Mouse (Mus musculus): ENCODE results near the gene Glb1l.
"Not testable (repeated sequence)": the region's sequence is repeated elsewhere in the genome, so short reads cannot be mapped to it uniquely, and the experiment has no call there.

The Glb1l gene

DNA sequence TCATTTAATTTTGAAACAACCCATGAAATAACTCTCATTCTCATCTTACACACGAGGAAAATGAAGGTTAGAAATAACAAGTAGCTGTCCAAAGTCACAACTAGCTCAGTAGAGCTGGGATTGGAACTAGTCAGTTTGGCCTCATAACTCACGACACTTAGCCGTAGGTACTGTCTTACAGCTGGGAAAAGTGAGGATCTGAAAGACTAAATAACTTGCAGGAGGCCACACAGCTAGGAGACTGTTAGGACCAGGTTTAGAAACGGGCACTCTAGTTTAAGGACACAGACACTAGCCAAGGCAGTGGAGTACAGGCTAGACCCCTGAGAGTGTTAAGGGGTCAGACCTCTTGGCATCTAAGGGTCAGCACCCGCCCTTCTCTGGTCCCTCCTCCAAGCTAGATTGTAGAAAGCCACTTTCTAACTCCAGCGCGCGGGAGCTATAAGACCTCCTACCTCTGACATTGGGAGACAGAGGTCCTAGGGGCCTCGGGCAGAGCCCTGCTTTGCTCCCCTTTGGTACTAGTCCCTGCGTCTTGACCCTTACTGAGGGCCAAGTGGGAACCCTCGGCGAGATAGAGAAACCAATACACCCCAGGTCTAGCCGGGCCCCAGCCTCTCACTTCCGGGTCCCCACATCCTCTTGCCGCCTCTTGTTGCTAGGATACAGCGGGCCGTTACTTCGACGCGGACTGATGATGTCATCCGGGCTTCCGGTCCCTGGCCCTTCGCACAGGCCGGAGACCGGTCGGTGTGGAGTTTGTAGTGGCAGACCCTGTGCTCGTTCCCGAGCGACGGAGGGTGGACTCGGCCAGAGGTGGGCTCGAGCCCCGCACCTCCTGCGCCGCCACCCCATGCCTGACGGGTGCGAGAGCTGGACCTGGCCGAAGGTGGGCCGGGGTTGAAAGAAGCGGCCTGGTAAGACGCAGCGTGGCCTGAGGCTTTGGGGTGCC, at the start of gene Glb1l, which contains the start of gene Stk16:
TSS of gene Glb1l (minus strand) at position 678 of the 952 bp plus-strand sequence.
TSS of gene Stk16 (plus strand) at position 703 of the 952 bp plus-strand sequence.
- peak; percentile 95 for DNase-seq (ENCODE audit: low spot score)

DNA sequence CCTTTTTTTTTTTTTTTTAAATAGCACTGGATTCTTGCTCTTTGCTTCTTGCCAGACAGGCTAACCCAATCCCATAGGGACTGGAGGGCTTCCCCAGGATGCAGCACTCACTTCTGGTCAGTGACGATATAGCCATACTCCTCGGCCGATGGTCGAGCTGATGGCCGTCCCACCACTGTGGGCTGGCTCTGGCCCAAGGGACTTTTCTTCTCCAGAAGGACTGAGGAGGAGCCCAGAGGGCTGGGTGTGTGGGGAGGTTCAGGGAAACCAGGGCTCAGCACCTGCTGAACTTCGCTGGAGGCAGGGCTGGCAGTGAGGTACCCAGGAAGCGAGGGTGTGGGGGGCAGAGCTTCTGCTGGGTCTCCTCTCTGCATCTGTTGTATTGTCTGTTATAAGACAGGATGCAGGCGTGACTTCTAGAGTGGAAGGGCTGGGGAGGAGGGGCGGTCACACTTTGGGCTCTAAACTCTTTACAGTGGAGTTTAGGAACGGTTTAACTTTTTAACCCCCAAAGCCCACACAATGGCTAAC, 45.0 kb upstream of the Glb1l start:
- no peak for DNase-seq (ENCODE audit: low spot score)

DNA sequence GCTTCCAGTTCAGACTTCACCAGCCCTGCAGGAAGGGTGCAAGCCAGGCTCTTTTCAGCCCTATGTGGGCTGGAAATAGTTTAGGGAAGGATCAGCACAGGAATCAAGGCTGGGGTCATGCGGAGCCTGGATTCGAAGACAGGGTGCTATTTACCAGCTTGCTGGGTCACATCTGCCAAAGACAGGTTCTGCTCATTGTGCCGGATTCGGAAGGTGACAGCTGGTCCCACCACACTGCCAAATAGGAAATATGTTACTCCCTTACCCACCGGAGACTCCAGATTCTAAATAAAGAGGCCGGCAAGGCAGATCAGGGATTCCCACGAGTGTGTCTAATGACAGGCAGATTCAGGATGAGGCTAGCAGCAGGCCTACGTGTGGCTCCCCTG, 44.0 kb upstream of the Glb1l start:
- DNase-seq (ENCODE audit: low spot score): no peak

DNA sequence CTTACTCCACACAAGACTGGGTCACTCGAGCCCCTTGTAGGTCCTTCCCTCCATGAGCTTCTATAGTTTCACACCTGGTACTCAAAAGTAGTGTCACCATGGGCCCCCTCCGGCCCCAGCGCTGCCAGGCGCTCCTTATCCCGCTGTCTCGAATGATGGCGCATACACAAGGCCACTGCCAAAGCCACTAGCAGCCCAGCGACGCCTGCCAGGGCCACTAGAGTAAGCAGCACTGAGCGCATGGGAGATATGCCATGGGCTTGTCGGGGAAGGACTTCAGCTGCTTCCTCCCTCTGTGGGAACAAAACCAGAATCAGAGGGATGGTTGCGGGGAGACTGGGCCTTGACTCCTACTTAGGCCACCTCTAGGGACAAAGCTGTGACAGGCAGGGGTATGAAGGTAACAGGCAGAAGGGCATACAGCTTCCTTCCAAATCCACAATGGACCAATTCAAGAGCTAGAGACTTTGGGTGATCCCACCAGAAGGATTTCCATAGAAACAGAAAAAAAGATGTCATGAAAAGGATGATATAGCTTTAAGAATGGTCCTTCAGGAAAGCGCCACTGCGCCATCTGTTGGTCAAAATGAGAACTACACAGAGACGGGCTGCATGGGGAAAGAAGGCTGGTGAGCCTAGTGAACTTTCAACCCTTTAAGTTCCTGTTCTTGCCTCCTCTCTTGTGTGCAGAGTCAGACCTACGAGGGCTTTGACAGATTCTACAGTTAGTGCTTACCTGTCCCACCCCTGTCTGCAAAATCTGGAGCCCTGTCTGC, 43.4 kb upstream of the Glb1l start:
- DNase-seq (ENCODE audit: low spot score): peak; percentile 84

DNA sequence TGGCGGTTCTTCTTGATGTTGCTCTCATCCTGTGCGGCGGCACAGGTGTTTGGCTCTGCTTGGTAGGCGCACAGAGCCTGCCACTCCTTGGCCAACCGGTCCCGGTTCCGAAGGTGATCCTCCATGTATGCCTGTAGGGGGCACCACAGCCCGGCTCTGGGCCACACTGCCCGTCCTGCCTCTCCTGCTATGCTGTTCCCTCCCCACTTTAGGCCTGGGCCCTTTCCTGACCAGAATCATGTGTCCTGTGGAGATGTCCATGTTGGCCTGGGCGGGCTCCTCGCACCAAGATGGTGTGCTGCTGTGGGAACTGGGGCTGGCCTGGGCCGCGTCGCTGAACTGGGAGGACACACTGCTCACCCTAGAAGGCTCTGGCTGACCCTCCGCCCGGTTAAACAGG, 42.4 kb upstream of the Glb1l start:
- DNase-seq (ENCODE audit: low spot score): no peak

DNA sequence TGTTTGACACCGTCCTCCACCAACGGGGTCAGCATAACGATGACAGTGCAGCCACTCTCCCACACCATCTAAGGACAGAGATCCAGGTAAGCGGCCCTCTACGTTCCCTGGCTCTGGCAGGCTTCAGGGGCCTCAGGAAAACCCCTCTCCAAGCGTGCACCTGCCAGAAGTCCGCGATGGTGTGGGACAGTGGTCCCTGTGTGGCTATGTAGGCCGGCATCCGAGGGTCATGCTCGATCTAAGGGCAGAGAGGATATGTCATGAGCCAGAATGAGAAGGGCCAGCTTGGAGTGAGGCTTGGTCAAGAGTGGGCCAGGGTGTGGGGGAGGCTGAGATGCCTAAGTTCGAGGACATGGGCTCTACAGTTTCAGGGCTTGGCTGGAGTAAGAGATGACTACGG, 41.7 kb upstream of the Glb1l start:
- DNase-seq (ENCODE audit: low spot score): no peak

DNA sequence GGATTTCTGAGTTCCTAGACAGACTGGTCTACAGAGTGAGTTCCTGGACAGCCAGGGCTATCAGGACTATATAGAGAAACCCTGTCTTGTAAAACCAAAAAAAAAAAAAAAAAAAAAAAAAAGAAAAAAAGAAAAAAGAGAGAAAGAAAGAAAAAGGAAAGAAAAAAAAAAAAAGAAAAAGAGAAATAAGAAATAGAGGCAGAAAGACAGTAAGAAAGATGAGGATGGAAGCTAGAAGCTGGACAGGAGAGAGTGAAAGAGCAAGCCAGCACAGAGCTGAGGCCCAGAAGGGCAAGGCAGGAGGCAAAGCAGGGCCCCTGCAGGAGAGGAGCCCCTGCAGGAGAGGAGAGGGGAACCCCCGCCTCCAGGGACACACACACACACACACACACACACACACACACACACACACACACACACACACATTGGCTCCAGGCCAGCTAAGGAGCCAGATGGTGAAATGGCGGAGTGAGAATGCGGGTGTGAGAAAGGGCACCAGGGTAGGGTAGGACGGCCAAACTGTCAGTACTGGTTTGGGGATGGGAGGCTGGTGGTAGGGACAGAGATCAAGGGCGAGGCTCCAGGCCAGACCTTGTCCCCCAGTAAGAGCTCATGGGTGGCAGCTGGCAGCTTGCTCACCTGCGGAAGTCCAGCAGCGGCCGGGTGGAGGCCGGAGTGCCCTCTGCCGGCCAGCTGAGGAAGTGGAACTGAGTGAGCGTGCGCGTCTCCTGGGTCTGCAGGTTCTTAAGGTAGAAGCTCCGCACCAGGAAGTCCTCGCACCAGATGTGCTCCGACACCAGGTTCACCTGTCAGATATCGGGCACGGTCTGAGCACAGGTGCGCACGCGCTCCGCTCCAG, 40.7 kb upstream of the Glb1l start:
- DNase-seq (ENCODE audit: low spot score): peak; percentile 76

DNA sequence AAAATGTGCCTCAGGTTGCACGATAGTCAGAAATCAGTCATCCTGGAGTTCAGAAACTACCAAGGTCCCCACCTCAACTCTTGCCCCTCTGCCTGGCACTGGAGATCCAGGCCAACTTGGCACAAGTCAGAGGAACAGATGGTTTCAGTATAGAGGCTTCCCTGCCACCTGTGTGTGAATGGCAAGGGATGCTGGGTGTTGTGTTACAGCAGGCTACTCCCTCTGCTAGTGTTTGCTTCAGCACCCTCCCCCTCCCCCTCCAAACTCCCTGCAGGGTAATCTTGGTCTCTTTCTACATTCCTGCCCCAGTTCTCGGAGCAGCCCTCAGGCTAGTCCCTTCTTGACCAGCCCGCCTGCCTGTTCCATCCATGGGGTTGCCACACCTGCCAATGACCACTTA, 39.9 kb upstream of the Glb1l start:
- DNase-seq (ENCODE audit: low spot score): no peak

DNA sequence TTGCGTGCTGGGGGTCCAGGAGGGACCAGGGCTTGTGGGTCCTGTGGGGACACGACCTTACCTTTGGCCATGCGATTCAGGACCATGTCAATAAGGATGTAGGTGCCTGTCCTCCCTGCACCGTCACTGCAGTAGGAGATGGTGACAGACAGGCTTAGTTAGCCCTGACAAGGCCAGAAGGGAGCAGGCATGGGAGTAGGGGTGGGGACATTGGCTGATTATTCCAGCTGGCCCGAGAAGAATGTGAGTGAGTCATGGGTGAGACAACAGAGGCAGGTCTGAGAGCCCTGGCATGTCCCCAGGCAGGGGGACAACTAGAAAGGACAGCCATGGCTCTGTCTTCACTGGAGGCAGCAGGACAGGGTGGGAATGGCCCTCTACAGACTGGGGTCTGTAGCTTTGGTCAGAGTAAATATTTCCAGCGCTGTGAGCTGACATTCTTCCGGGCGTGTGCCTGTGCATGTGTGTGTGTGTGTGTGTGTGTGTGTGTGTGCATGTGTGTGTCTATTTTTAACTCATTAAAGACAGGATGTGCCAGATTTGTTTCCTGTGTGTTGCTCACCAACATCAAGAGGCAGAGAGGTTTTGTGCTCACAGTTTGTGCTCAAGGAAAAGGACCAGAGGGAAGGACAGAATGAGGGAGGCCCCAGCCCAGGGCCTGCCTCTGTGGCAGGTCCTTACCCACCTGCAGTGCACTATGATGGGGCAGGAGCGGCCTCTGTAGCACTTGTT, 37.6 kb upstream of the Glb1l start:
- DNase-seq (ENCODE audit: low spot score): peak; percentile 33

DNA sequence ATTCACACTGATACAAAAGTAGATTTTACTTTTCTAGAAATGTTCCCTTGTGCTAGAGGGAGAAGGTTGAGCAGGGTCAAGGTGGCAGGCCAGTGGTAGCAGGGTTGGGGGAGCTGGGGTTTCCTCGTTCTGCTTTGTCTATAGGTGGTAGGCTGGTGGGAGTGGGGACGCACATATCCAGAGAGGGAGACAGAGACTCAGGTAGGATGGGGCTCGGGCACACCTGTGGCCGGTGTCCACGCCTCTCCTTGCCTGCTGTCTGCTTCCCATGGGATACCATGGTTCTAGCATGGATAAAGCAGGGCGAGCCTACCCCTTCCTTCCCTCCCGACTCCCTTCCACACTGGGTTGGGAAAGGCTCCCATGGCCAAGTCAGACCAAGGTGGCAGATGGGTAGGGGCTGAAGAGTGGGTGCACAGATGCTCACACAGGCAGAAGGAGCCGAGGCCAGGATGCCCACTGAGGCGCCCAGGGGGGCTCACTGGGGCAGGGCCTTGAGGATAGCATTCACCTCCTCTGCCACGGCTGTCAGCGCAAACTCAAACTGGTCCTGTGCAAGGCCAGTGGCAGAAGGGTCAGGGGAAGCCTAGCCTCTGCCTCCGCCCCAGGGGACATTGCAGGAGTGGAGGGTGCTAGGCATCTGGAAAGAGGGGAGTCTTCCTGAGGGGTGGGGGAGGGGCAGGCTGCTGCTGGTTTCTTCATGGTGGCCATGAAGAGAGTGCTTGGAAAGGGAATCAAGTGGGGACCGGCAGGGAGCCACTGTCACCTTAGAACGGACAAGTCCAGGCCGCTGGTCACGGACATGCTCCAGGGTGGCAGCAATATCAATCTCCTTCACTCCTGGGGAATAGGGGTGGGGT, 36.7 kb upstream of the Glb1l start:
- no peak for DNase-seq (ENCODE audit: low spot score)

DNA sequence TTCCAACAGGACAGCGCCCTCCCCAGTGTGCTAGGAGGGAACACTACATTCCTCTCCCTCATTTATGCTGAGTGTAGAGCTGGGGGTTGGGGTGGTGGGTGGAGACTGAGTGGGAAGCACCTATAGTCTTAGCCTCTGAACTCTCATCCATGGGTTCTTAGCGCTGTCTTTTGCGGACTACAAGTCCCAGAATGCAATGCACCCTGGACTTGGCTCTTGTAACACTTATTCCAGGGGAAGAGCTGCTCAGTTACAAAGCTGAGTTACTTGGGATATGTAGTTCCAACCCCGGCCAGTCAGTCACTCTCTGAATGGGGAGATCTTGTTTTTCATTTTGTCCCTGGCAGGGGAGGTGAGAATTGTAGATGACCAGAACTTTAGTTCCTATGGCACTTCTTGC, 34.2 kb upstream of the Glb1l start:
- no peak for DNase-seq (ENCODE audit: low spot score)

DNA sequence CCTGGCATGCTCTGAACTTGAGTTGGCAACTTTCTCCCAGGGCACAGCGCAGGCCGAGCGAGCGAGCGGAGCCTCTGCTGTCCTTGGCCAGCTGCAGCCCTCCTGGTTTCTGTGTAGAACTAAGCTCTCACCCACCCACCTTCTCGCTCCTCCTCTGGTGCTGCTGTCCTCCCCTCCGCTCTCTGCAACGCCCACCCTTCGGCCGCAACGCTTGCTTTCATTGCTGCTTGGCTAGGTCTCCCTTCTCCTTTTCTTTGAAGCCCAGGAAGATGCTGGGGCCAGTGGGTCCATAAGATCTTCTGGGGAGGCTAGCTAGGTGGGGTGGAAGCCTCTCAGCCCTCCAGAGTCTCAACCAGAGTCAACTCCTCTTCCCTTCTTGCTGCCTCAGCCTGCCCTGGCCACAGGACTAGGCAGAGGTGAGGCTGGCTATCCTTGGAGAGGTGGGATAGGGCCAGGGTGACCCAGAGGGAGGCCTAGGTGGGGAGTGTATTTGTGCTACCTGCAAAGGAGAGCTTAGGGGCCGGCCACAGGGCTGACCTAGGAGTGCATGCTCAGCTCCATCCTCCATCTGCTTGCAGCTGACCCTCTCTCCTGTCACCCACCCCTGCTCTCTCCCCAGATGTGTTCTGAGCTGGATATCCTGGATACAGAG, 33.7 kb upstream of the Glb1l start:
- DNase-seq (ENCODE audit: low spot score): no peak

DNA sequence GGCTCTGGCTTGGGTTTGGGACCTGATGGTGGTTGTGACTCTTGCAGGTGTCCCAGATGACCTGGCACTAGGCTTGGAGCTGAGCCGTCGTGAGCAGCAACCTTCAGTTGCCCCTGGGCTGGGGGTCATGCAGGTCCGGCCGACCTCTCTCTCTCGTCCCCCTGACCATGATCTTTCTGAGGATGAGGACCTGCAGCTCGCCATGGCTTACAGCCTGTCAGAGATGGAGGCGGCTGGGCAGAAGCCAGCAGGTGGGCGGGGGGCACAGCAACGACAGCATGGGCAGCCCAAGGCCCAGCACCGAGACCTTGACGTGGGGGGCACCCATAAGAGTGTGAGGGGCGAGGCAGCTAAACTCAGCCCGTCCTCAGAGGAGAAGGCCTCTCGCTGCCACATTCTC, 32.8 kb upstream of the Glb1l start:
- DNase-seq (ENCODE audit: low spot score): no peak

DNA sequence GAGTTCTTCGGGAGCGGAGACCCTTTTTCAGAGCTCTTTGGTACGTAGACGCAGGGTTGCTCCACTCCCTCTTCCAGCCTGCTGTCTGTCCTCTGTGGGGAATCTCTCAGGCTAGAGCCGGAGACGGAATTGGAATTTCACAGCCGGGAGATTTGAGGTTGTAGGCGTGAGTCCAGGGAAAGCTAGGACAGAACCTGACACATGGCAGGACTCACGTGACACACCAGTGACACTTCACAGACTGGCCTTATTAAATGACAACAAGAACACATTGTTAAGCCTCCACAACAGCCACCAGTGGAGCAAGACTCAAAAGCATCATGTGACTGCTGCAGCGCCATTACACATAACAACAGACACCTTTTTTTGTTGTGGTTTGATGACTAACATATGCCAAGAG, 29.0 kb upstream of the Glb1l start:
- no peak for DNase-seq (ENCODE audit: low spot score)

DNA sequence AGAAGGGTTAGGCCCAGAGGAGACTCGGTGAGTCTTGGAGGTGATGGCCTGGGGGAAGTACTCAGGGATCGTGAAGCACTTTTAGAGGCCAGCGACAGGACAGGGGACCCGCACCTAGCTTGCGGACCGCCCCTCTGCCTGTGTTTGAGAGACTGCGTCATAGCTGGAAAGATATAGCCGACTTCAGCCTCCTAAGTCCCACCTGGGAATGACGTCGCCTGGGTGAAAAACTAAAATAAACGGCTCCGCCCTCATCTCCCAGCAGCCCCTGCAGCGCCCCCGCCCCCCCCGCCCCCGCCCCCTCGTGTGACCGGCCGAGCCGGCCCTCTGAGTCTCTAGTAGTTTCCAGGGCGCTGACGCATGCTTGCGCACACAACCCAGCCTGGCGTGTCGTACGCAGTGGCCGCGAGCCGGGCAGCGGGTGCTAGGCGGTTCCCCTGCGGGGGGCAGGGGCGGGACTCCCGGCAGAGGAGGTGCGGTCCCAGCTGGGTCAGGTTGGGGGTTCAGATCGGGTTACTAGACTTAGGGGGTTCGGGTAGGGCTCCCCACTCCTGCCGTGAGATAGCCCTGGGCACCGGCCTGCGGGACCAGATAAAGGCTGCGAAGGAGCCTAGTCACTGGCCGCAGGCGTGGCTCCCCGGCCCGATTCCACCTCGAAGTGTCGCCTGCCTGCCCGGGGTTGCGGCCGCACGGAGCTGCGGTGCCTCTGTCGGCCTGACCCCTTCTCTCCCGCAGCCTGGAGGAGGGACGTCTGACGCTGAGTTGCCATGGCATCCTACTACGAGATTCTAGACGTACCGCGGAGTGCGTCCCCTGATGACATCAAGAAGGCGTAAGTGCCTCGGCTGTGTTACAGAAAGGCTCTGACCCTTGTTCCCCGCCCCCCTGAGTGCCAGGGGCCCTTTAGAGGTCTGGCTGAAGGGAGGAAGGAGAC, 25.8 kb upstream of the Glb1l start, which contains the start of gene Dnajb2:
TSS of gene Dnajb2 (plus strand) at position 290 of the 934 bp plus-strand sequence.
- peak; percentile 81 for DNase-seq (ENCODE audit: low spot score)

DNA sequence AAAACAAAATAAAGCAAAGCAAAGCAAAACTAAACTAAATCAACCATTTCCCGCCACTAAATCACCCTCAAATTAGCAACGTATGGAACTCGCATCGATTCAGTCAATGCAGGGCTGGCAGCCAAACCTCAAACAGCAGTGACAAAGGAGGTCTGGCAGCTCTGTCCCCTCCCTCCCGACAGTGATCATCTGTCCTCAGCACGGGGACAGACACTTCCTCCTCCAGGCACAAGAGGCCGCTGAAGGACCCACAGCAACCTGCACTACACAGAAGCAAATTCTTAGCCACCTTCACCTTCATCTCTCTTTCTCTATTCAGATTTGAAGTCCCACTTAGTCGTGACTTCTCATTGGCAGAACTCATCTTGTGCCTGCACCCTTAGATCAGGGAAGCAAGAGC, 24.0 kb upstream of the Glb1l start:
- no peak for DNase-seq (ENCODE audit: low spot score)

DNA sequence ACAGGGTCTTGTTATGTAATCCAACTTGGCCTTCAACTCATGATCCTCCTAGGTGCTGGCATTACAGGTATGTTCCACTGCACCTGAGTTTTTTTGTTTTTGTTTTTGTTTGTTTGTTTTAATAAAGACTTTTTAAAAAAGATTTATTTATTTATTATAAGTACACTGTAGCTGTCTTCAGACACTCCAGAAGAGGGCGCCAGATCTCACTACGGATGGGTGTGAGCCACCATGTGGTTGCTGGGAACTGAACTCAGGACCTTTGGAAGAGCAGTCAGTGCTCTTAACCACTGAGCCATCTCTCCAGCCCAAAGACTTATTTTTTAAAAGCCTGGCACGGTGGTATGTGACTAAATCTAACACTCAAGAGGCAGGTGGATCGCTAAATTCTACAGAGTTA, 21.9 kb upstream of the Glb1l start:
- not testable (repeated sequence) for DNase-seq (ENCODE audit: low spot score)

DNA sequence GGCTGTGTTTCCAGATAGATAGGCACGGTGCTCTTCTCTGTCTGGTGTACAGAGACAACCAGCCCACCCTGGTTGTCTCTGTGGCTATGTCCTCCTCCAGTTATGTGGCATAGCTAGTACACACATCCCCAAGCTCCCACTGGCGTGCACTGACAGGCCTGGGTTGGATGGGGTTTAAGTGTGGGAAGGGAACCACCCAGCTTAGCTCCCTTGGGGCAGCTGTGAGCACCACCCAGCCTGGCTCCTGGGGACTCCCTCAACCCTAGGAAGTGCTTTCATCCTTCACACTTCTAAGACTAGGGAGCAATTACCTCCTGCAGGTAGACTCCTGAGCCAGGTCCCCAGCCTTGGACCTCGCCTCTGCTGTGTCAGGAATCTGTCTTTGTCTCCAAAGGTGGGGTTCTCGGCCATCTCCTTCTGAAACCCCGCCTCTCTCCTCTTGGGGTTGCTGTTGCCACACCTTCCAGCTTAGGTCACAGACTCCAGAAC, 21.1 kb upstream of the Glb1l start, which contains the start of gene A630095N17Rik:
TSS of gene A630095N17Rik (minus strand) at position 439 of the 489 bp plus-strand sequence.
- DNase-seq (ENCODE audit: low spot score): no peak

All from urinary bladder, postnatal 25 days (tissue).